Mouse (Mus musculus): ENCODE data around the gene Olfr1054. TPM values are rescaled to one million over a fixed set of nuclear protein-coding genes. Genes with fewer than 3 reads are reported as not detected.
"Not testable (repeated sequence)": the region's sequence is repeated elsewhere in the genome, so short reads cannot be mapped to it uniquely, and the experiment has no call there.

Olfr1054 gene
- not detected in 2 replicates for total RNA-seq (2014; rRNA removed)
- not detected in 2 replicates for polyA plus RNA-seq (2015; fragmentation: Nextera tagmentation; extraction: Ambion mirVana)

GRCm38 (mm10) chr2:86335333-86335732 is at the start of gene Olfr1054:
Gene Olfr1054 (minus strand): TSS chr2:86335433.
- H3K4me1 ChIP-seq (ENCODE audit: insufficient read depth, low read length): no peaks in the 10 kb centered on the region
- H3K4me2 ChIP-seq (ENCODE audit: low read depth, low read length): no peak within 1 kb of the TSS
- H3K27me3 ChIP-seq (ENCODE audit: insufficient read depth, low read length): no peaks in the 10 kb centered on the region
- DNase-seq (ENCODE audit: low spot score): no peak
- H3K27ac ChIP-seq: no peak within 1 kb of the TSS
- H3K9ac ChIP-seq (replicated peaks; ENCODE audit: low read length): no peak within 1 kb of the TSS
- ATAC-seq: no peak
- H3K9me3 ChIP-seq (ENCODE audit: low read length): no peaks in the 10 kb centered on the region
- TF ChIP-seq CTCF (IDR thresholded peaks at IDR 0.05; ENCODE audit: low read depth): no peak
- WGBS: 88% methylated on average over 3 of the region's 3 CpGs
- no peak within 1 kb of the TSS for H3K4me3 ChIP-seq (ENCODE audit: low read length)
- no peaks in the 10 kb centered on the region for H3K36me3 ChIP-seq (ENCODE audit: insufficient read depth, low read length)

- TF ChIP-seq CTCF (IDR thresholded peaks at IDR 0.05; ENCODE audit: low read depth): no peak
- Histone ChIP-seq H3K4me3 (ENCODE audit: low read length) (no peak within 1 kb of the TSS), H3K9me3 (ENCODE audit: low read length) (no peaks in the 10 kb centered on the region), H3K27ac (no peak within 1 kb of the TSS), H3K4me2 (ENCODE audit: low read depth, low read length) (no peak within 1 kb of the TSS), H3K27me3 (ENCODE audit: insufficient read depth, low read length) (no peaks in the 10 kb centered on the region), H3K4me1 (ENCODE audit: insufficient read depth, low read length) (no peaks in the 10 kb centered on the region), H3K9ac (replicated peaks; ENCODE audit: low read length) (no peak within 1 kb of the TSS), H3K36me3 (ENCODE audit: insufficient read depth, low read length) (no peaks in the 10 kb centered on the region)
- no peak for DNase-seq (ENCODE audit: low spot score)
- no peak for ATAC-seq
These were observed 43.1 kb upstream of the Olfr1054 start, which contains the start of gene Olfr1057 for GRCm38 (mm10) chr2:86378293-86378692. Gene Olfr1057 (minus strand): TSS chr2:86378393.

GRCm38 (mm10) chr2:86366342-86366741 is 31.1 kb upstream of the Olfr1054 start:
- H3K27ac ChIP-seq; H3K4me1 ChIP-seq (ENCODE audit: insufficient read depth, low read length); H3K9me3 ChIP-seq (ENCODE audit: low read length); H3K4me3 ChIP-seq (ENCODE audit: low read length); DNase-seq (ENCODE audit: low spot score); ATAC-seq; H3K9ac ChIP-seq (replicated peaks; ENCODE audit: low read length); H3K36me3 ChIP-seq (ENCODE audit: insufficient read depth, low read length); H3K4me2 ChIP-seq (ENCODE audit: low read depth, low read length); H3K27me3 ChIP-seq (ENCODE audit: insufficient read depth, low read length): not testable (repeated sequence)
- no CpG with 5 or more reads among the region's 6 CpGs for WGBS

GRCm38 (mm10) chr2:86362369-86362768 is 27.1 kb upstream of the Olfr1054 start, which contains the start of gene Olfr1056:
Gene Olfr1056 (minus strand): TSS chr2:86362469.
- Histone ChIP-seq H3K27me3 (ENCODE audit: insufficient read depth, low read length) (no peaks in the 10 kb centered on the region), H3K27ac (no peak within 1 kb of the TSS), H3K4me3 (ENCODE audit: low read length) (no peak within 1 kb of the TSS), H3K4me1 (ENCODE audit: insufficient read depth, low read length) (no peaks in the 10 kb centered on the region), H3K9ac (replicated peaks; ENCODE audit: low read length) (no peak within 1 kb of the TSS), H3K36me3 (ENCODE audit: insufficient read depth, low read length) (no peaks in the 10 kb centered on the region), H3K9me3 (ENCODE audit: low read length) (no peaks in the 10 kb centered on the region), H3K4me2 (ENCODE audit: low read depth, low read length) (no peak within 1 kb of the TSS)
- ATAC-seq (no peak), DNase-seq (ENCODE audit: low spot score) (no peak)
- no peak for TF ChIP-seq CTCF (IDR thresholded peaks at IDR 0.05; ENCODE audit: low read depth)

GRCm38 (mm10) chr2:86351751-86352150 is 16.5 kb upstream of the Olfr1054 start:
- H3K4me1 ChIP-seq (ENCODE audit: insufficient read depth, low read length); H3K4me3 ChIP-seq (ENCODE audit: low read length); H3K27me3 ChIP-seq (ENCODE audit: insufficient read depth, low read length); H3K36me3 ChIP-seq (ENCODE audit: insufficient read depth, low read length); ATAC-seq; H3K27ac ChIP-seq; H3K9me3 ChIP-seq (ENCODE audit: low read length); H3K4me2 ChIP-seq (ENCODE audit: low read depth, low read length); H3K9ac ChIP-seq (replicated peaks; ENCODE audit: low read length): not testable (repeated sequence)
- 68% methylated on average over 1 of the region's 1 CpGs for WGBS
- peak; percentile 2 for DNase-seq (ENCODE audit: low spot score)

GRCm38 (mm10) chr2:86350184-86350583 is 15.0 kb upstream of the Olfr1054 start, which contains the start of gene Olfr1055:
Gene Olfr1055 (minus strand): TSS chr2:86350284.
- no peak for DNase-seq (ENCODE audit: low spot score)
- no peak within 1 kb of the TSS for H3K27ac ChIP-seq
- H3K36me3 ChIP-seq (ENCODE audit: insufficient read depth, low read length): no peaks in the 10 kb centered on the region
- no peaks in the 10 kb centered on the region for H3K27me3 ChIP-seq (ENCODE audit: insufficient read depth, low read length)
- no peak for ATAC-seq
- no peaks in the 10 kb centered on the region for H3K9me3 ChIP-seq (ENCODE audit: low read length)
- H3K9ac ChIP-seq (replicated peaks; ENCODE audit: low read length): no peak within 1 kb of the TSS
- no peaks in the 10 kb centered on the region for H3K4me1 ChIP-seq (ENCODE audit: insufficient read depth, low read length)
- H3K4me2 ChIP-seq (ENCODE audit: low read depth, low read length): no peak within 1 kb of the TSS
- no peak within 1 kb of the TSS for H3K4me3 ChIP-seq (ENCODE audit: low read length)
- no peak for TF ChIP-seq CTCF (IDR thresholded peaks at IDR 0.05; ENCODE audit: low read depth)
- WGBS: 92% methylated on average over 5 of the region's 5 CpGs

GRCm38 (mm10) chr2:86315184-86315583 is 20.0 kb downstream of the Olfr1054 start, which contains the start of gene Olfr1053:
Gene Olfr1053 (minus strand): TSS chr2:86315284.
- WGBS: 68% methylated on average over 3 of the region's 3 CpGs
- H3K9ac ChIP-seq (replicated peaks; ENCODE audit: low read length): no peak within 1 kb of the TSS
- H3K4me3 ChIP-seq (ENCODE audit: low read length): no peak within 1 kb of the TSS
- no peaks in the 10 kb centered on the region for H3K9me3 ChIP-seq (ENCODE audit: low read length)
- H3K4me2 ChIP-seq (ENCODE audit: low read depth, low read length): no peak within 1 kb of the TSS
- H3K4me1 ChIP-seq (ENCODE audit: insufficient read depth, low read length): no peaks in the 10 kb centered on the region
- no peak for DNase-seq (ENCODE audit: low spot score)
- H3K27ac ChIP-seq: no peak within 1 kb of the TSS
- H3K36me3 ChIP-seq (ENCODE audit: insufficient read depth, low read length): no peaks in the 10 kb centered on the region
- TF ChIP-seq CTCF (IDR thresholded peaks at IDR 0.05; ENCODE audit: low read depth): no peak
- ATAC-seq: no peak
- H3K27me3 ChIP-seq (ENCODE audit: insufficient read depth, low read length): no peaks in the 10 kb centered on the region

Data from hindbrain, postnatal 0 days (tissue).